Mouse (Mus musculus) spleen, adult 2 months (tissue): ENCODE measurements around the gene Dus1l.

Experiments
- CTCF ChIP-seq: fragments of 200-500 bp; IDR thresholded peaks from 2 replicates; pipeline ENCODE4 v1.5.1; 2011; ENCODE audit warnings: mild to moderate bottlenecking, inconsistent platforms; ENCODE audit not compliant: insufficient read depth, insufficient read length, insufficient replicate concordance; ENCODE audit errors: extremely low read depth
- POLR2A ChIP-seq: fragments of 200-500 bp; IDR thresholded peaks from 2 replicates; pipeline ENCODE4 v1.6.1; 2011; ENCODE audit warnings: low read depth, low read length, inconsistent platforms

DNA sequence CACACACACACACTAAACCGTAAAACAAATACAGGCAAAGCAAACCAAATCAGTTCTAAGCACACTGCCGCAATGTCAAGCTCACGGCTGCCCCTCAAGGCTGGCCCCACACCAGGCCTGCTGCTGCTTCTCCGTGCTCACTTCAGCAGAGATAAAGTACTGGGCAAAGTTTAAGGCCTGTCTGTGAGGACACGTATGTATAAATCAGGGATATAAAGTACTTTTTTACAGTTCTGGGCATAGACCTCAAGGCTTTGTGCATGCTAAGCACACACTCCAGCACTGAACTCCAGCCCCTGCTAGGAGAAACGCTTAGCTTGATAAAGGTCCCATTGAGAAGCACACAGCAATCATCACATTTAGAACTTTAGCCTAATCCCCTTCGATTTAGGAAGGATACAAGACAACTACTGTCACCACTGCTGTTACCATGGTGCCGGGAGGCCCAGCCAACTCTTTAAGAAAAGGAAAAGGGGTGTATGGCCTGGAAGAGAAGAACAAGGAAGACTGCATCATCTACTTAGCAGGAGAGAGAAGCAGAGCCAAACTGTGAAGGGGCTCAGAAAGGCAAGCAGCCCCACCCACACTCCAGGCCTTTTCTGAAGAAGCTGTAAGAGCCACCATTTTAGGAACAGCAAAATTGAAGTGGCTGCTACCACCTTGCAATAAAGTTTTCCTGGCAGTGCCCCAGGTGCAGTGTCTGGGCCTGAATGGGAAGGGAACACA, 37.5 kb upstream of the Dus1l start:
- TF ChIP-seq CTCF (no peak), POLR2A (no peak)
